Mouse (Mus musculus) cortical plate, adult 2 months (tissue): ENCODE measurements around the gene Mad1l1. TPM values are rescaled to one million over a fixed set of nuclear protein-coding genes. Genes with fewer than 3 reads are reported as not detected.

Source experiments
- H3K27ac ChIP-seq: fragments of 200-500 bp; 2 replicates; pipeline ENCODE4 v1.5.1; 2012; ENCODE audit warnings: low read length, control low read depth, inconsistent platforms; ENCODE audit not compliant: insufficient read depth
- H3K4me1 ChIP-seq: fragments of 200-500 bp; 2 replicates; pipeline ENCODE4 v1.6.1; 2011; ENCODE audit warnings: low read length; ENCODE audit not compliant: control insufficient read depth, insufficient read depth
- H3K4me3 ChIP-seq: fragments of 200-500 bp; 2 replicates; pipeline ENCODE4 v1.5.1; 2011; ENCODE audit warnings: mild to moderate bottlenecking, low read length, control low read depth; ENCODE audit not compliant: insufficient read depth
- CTCF ChIP-seq: fragments of 200-500 bp; IDR thresholded peaks from 2 replicates; pipeline ENCODE4 v1.5.1; 2011; ENCODE audit warnings: mild to moderate bottlenecking, control low read depth, low read length; ENCODE audit not compliant: insufficient read depth; ENCODE audit errors: extremely low read depth
- POLR2A ChIP-seq: fragments of 200-500 bp; IDR thresholded peaks from 2 replicates; pipeline ENCODE4 v1.6.1; 2011; ENCODE audit warnings: mild to moderate bottlenecking, low read length, control low read depth; ENCODE audit not compliant: insufficient read depth; ENCODE audit errors: extremely low read depth
- polyA plus RNA-seq: library from polyadenylated mRNA; depleted of rRNA; stranded (reverse); fragments of >200 nt; gene quantifications from 2 replicates; pipeline ENCODE4 v1.2.3, GENCODE M21; 2012

Mad1l1 gene
- polyA plus RNA-seq, 1 experiment: 17.1 TPM

DNA sequence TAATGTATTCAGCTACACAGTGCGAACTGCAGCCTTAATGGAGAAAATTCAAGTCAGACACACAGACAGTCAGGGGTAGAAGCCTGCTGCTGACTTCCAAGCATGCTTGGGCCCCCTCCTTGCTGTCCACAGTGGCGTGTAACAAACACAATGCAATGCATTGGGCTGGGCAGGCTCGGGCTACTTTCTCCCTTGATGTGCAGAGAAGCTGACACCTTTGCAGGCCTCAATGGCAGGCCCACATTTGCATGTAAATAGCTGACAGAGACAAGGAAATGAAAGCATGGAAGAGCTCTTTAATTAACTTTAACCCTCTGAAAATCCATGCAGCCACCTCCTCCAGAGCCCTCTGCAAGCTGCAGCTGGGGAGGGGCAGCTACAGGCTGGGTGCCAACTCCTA lies 147.3 kb downstream of the Mad1l1 start:
- H3K27ac ChIP-seq: no peak overlapping the region

DNA sequence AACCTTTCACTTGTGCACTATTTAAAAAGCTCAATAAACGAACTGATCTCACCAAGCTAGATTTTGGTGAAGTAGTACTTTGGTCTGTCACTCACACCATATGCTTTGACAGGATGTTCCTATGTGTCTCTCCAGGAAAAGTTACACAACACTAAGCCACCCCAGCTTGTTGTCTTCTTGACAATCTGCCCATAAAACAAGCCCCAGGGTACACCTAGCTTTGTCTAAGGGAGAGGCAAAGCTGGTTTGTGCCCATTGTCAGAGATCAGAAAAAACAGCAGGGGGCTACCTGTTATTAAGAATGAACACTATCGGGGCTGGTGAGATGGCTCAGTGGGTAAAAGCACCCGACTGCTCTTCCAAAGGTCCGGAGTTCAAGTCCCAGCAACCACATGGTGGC lies 148.2 kb downstream of the Mad1l1 start:
- no peak overlapping the region for H3K27ac ChIP-seq
- TF ChIP-seq POLR2A (no peak), CTCF (no peak)
- H3K4me1 ChIP-seq: no peaks in the 10 kb centered on the region
- no peak overlapping the region for H3K4me3 ChIP-seq

More for the DNA sequence above, 147.3 kb downstream of the Mad1l1 start:
- TF ChIP-seq CTCF: no peak
- no peak for TF ChIP-seq POLR2A
- Histone ChIP-seq H3K4me3 (no peak overlapping the region), H3K4me1 (no peaks in the 10 kb centered on the region)

GRCm38 (mm10) chr5:140171710-140172109 lies 149.6 kb downstream of the Mad1l1 start:
- TF ChIP-seq CTCF (no peak), POLR2A (no peak)
- H3K4me3 ChIP-seq: no peak overlapping the region

GRCm38 (mm10) chr5:140167531-140167930 lies 153.8 kb downstream of the Mad1l1 start:
- Histone ChIP-seq H3K27ac (no peak overlapping the region), H3K4me1 (no peaks in the 10 kb centered on the region), H3K4me3 (no peak overlapping the region)
- TF ChIP-seq CTCF: no peak
- no peak for TF ChIP-seq POLR2A

More at GRCm38 (mm10) chr5:140171710-140172109, 149.6 kb downstream of the Mad1l1 start:
- H3K27ac ChIP-seq: no peak overlapping the region
- no peaks in the 10 kb centered on the region for H3K4me1 ChIP-seq

- no peak overlapping the region for H3K4me3 ChIP-seq
- no peaks in the 10 kb centered on the region for H3K4me1 ChIP-seq
- H3K27ac ChIP-seq: no peak overlapping the region
- TF ChIP-seq CTCF (no peak), POLR2A (no peak)
These were observed 154.3 kb downstream of the Mad1l1 start for GRCm38 (mm10) chr5:140167080-140167479.

GRCm38 (mm10) chr5:140163947-140164346 lies 157.4 kb downstream of the Mad1l1 start:
- no peak for TF ChIP-seq CTCF
- no peak for TF ChIP-seq POLR2A
- no peak overlapping the region for H3K4me3 ChIP-seq
- H3K27ac ChIP-seq: no peak overlapping the region
- H3K4me1 ChIP-seq: no peaks in the 10 kb centered on the region

DNA sequence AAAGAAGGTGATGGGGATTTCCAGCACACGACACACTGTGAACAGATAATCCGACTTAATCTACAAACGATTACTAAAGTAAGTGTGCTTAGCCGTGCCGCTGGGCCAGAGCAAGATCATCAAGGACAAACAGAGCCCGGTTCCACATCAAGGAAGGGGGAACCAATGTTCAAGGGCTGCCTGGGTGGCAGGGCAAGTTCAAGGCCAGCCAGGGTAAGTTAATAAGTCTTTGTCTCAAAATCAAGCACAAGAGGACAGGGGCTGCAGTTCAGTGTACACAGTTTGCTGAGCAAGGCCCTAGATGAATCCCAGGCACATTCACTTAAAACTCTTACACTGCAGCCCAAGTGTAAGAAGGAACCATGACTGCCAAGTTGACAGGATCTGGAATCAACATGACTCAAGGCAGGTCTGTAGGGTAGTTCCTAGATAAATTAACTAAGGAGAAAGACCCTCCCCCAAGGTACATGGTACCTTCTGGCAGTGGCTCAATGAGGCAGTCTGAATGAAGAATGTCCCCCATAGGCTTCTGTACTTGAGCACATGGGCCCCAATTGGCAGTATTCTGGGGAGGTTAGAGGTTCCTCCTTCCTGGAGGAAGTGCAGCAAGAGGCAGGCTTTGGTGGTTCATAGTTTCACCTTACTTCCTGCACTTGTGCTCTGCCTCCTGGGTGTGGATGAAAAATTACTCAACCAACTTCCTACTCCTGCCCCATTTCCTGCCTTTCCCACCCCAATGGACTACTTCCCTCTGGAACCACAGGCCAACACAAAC lies 159.1 kb downstream of the Mad1l1 start:
- no peaks in the 10 kb centered on the region for H3K4me1 ChIP-seq
- no peak overlapping the region for H3K4me3 ChIP-seq
- TF ChIP-seq POLR2A (no peak), CTCF (no peak)
- H3K27ac ChIP-seq: no peak overlapping the region

DNA sequence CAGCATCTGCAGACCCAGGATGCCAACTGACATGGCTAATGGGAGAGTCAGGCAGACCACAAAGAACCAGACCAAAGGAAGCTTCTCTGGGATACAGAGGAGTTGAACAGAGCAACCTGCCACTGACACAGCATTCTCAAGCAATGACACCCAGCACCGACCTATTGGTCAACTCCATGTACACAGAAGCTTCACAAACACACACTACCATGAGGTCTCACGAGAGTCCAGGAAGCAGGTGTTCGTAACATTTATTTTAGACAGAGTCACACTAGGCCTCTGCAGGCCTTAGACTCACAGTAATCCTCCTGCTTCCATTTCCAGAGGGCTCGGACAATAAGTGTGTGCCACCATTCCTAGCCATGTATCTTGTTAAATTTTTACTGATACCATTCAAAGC lies 162.3 kb downstream of the Mad1l1 start:
- H3K27ac ChIP-seq: no peak overlapping the region
- H3K4me1 ChIP-seq: no peaks in the 10 kb centered on the region
- TF ChIP-seq POLR2A: no peak
- H3K4me3 ChIP-seq: no peak overlapping the region

GRCm38 (mm10) chr5:140157886-140158627 lies 163.3 kb downstream of the Mad1l1 start:
- TF ChIP-seq POLR2A: no peak
- TF ChIP-seq CTCF: no peak
- H3K27ac ChIP-seq: no peak overlapping the region
- no peak overlapping the region for H3K4me3 ChIP-seq
- no peaks in the 10 kb centered on the region for H3K4me1 ChIP-seq

- H3K4me3 ChIP-seq: no peak overlapping the region
- 0 out of 2 replicates have a peak, but pooled peaks cover 1% of the 10 kb centered on the region for H3K4me1 ChIP-seq
- TF ChIP-seq POLR2A (no peak), CTCF (no peak)
- H3K27ac ChIP-seq: no peak overlapping the region
These were observed 167.2 kb downstream of the Mad1l1 start for GRCm38 (mm10) chr5:140154166-140154565.

DNA sequence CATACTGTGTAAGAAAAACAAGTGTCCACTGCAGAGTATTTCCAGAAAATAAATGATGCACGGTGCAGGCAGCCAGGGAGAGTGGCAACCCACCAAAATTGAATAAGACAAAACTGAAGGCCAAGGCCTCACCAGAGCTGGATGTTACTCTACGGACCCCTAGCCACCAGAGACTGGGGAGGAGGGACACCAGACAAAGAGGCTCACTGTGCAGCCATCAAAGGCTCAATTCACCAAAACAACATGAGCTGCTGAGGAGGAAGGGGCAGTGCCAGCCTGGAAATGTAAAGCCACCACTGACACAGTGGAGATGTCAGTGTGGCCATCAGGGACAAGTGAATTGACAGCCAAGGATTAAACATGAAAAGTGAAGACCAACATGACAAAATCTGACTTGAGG lies 169.5 kb downstream of the Mad1l1 start:
- peaks cover 1% of the 10 kb centered on the region; the same call in 1 of the 2 replicates for H3K4me1 ChIP-seq
- TF ChIP-seq POLR2A (no peak), CTCF (no peak)
- no peak overlapping the region for H3K4me3 ChIP-seq
- H3K27ac ChIP-seq: peak overlapping the region; percentile 59; the same call in 1 of the 2 replicates
